Mouse (Mus musculus) embryonic facial prominence, embryonic 13.5 days (tissue): ENCODE results near the gene Tab2. TPM values are rescaled to one million over a fixed set of nuclear protein-coding genes. Genes with fewer than 3 reads are reported as not detected.

ENCODE experiments used
- ATAC-seq: fragments of 200-750 bp; cut with Nextera tagmentation; 2 replicates; pipeline ENCODE4 v1.8.0; 2017; ENCODE audit warnings: low read depth; ENCODE audit not compliant: insufficient number of reproducible peaks, insufficient read depth, low FRiP score, low TSS enrichment
- H3K27ac ChIP-seq: fragments of 300-500 bp; sonication (generic); 2 replicates; pipeline ENCODE4 v1.5.1; 2015; ENCODE audit warnings: moderate library complexity, mild to moderate bottlenecking, inconsistent platforms
- H3K27me3 ChIP-seq: fragments of 300-500 bp; sonication (generic); 2 replicates; pipeline ENCODE4 v1.6.1; 2015; ENCODE audit warnings: mild to moderate bottlenecking, inconsistent platforms
- H3K36me3 ChIP-seq: fragments of 300-500 bp; sonication (generic); 2 replicates; pipeline ENCODE4 v1.6.1; 2015; ENCODE audit warnings: mild to moderate bottlenecking, inconsistent platforms
- H3K4me1 ChIP-seq: fragments of 300-500 bp; sonication (generic); 2 replicates; pipeline ENCODE4 v1.6.1; 2015; ENCODE audit warnings: inconsistent platforms
- H3K4me2 ChIP-seq: fragments of 300-500 bp; sonication (generic); 2 replicates; pipeline ENCODE4 v1.6.1; 2015; ENCODE audit warnings: moderate library complexity, mild to moderate bottlenecking, inconsistent platforms
- H3K4me3 ChIP-seq: fragments of 300-500 bp; sonication (generic); 2 replicates; pipeline ENCODE4 v1.5.1; 2015; ENCODE audit warnings: mild to moderate bottlenecking, inconsistent platforms
- H3K9ac ChIP-seq: fragments of 300-500 bp; sonication (generic); 2 replicates; pipeline ENCODE4 v1.6.1; 2015; ENCODE audit warnings: mild to moderate bottlenecking, inconsistent platforms
- H3K9me3 ChIP-seq: fragments of 300-500 bp; sonication (generic); 2 replicates; pipeline ENCODE4 v1.6.1; 2016; ENCODE audit warnings: inconsistent platforms
- WGBS: fragments of 180-500 bp; shearing (Covaris S2); methylation state at CpG from one replicate; pipeline ENCODE4 v1.1.7; 2015; ENCODE audit warnings: mixed read lengths; 5-methylcytosine and 5-hydroxymethylcytosine counted together
- polyA plus RNA-seq: library from polyadenylated mRNA; unstranded; fragments of >200 nt; fragmentation: Nextera tagmentation; extraction: Ambion mirVana; gene quantifications from 2 replicates; pipeline ENCODE4 v1.2.1, GENCODE M21; 2015

Gene Tab2
- polyA plus RNA-seq, 1 experiment from 2014 or later: 28.7 TPM

DNA sequence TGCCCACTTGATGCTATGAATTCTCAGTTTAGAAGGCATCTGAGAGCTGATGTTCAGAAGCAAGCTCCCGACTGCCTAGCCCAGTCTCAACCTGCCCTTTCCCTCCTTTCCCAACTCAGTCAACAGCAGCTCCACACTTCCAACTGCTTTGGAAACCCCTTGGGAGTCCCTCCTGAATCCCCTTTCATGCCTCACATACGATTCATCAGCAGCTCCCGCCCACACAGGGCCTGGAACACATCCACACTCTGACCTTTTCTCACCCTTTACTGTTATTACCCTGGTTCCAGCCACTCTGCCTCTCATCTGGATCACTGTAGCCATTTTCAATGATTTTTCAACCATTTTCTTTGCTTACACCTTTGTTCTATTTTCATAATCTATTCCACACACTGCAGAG lies 13.0 kb downstream of the Tab2 start:
- peaks cover 4% of the 10 kb centered on the region for H3K36me3 ChIP-seq
- peaks cover 4% of the 10 kb centered on the region; the same call in 1 of the 2 replicates for H3K4me1 ChIP-seq
- ATAC-seq: no peak
- peaks cover 7% of the 10 kb centered on the region for H3K9me3 ChIP-seq
- no peak overlapping the region for H3K4me2 ChIP-seq
- H3K27me3 ChIP-seq: no peaks in the 10 kb centered on the region
- no peak overlapping the region for H3K9ac ChIP-seq
- 53% methylated on average over 3 of the region's 3 CpGs for WGBS
- H3K4me3 ChIP-seq: no peak overlapping the region
- 0 out of 2 replicates have a peak overlapping the region, but pooled peaks have one; percentile 7 for H3K27ac ChIP-seq

DNA sequence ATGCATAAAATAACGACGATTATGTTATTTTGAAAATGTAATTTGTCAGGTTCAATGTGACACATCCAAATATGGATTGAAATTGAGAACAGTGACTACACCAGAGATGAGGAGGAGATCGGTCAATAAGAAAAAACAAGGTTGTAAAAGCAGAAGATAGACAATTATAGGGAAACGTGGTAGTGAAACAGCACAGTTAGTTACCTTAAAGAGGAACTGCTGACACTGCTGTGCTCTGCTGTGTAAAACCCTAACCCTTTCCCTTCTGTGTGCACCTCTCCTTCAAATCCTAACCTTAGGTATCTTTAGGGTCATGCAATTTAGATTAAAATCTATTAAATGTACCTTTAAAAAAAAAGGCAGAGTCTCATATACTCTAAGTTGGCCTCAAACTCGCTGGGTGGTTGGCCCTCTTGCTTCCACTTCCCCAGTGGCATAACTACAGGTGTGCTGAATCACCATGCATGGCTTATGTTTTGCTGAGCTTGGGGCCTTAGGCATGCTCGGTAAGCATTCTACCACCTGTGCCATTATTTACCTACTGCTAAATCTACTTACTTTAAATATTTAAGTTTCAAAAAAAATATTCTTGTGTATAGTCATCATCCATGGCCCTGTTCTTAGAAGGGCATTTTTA lies 19.4 kb downstream of the Tab2 start:
- ATAC-seq: no peak
- Histone ChIP-seq H3K27ac (no peak overlapping the region), H3K4me2 (no peak overlapping the region), H3K9ac (no peak overlapping the region), H3K4me3 (no peak overlapping the region), H3K9me3 (no peaks in the 10 kb centered on the region), H3K36me3 (no peaks in the 10 kb centered on the region), H3K27me3 (no peaks in the 10 kb centered on the region), H3K4me1 (peaks cover 5% of the 10 kb centered on the region; the same call in 1 of the 2 replicates)
- WGBS: 85% methylated on average over 6 of the region's 6 CpGs

DNA sequence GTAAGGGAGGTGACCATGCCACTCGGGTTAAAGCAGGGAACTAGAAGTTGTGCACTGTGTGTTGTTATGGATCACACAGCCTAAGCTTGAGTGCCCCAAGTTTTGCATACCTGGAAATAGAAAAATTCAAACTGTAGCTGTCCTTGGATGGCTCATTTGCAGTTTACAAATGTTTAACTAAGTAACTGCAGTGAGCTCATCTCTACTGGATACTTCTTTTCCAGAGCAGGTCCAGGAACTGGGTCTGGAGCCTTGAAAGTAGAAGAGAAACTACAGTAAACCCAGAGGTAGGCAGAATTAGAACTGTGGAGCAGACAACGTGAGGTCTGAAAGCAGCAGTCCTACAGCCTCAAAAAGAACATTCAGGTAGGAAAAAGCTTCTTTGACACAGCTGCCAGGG lies 23.1 kb downstream of the Tab2 start:
- Histone ChIP-seq H3K4me2 (no peak overlapping the region), H3K9me3 (no peaks in the 10 kb centered on the region), H3K9ac (no peak overlapping the region), H3K27ac (no peak overlapping the region), H3K4me1 (peaks cover 5% of the 10 kb centered on the region; the same call in 1 of the 2 replicates), H3K36me3 (no peaks in the 10 kb centered on the region), H3K27me3 (no peaks in the 10 kb centered on the region), H3K4me3 (no peak overlapping the region)
- 84% methylated on average over 2 of the region's 2 CpGs for WGBS
- no peak for ATAC-seq

DNA sequence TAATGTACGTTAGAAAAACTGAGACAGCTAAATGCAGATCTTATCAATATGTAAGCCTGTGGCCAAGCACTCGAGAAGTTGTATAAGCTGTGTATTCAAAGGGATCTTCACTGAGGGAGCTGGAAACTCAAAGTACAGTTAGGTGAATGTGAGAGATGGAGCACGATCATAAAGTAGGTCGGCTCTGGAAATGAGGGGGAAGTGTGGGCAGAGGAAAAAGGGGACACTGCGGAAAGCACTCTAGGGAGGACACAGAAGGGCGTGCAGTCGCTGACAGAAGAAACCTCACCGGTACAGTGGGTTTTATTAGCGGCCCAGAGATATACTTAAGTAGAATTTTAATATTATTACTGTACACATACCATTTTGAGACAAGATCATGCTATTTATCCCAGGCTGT lies 27.0 kb downstream of the Tab2 start:
- no peaks in the 10 kb centered on the region for H3K4me1 ChIP-seq
- no peak overlapping the region for H3K27ac ChIP-seq
- H3K27me3 ChIP-seq: no peaks in the 10 kb centered on the region
- no peak overlapping the region for H3K9ac ChIP-seq
- 0 out of 2 replicates have a peak, but pooled peaks cover 3% of the 10 kb centered on the region for H3K36me3 ChIP-seq
- no peaks in the 10 kb centered on the region for H3K9me3 ChIP-seq
- no peak for ATAC-seq
- 86% methylated on average over 9 of the region's 9 CpGs for WGBS
- H3K4me3 ChIP-seq: no peak overlapping the region
- H3K4me2 ChIP-seq: no peak overlapping the region

DNA sequence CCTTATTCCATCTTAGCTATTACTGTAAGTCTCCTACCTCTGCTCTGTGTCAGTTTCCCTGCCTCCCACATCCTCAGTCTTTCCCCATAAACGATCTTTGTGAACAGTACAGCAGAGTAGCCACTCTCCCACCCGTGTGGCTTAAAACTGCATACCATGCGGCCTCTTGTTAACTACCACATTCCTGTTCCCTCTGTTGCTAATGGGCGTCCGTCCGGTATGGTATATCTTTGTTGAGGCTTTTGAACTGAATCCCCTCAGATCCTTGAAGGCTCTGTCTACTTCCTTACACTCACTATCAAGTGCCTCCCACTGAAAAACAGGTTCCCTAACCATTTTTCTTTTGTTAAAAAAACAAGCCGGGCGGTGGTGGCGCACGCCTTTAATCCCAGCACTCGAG lies 30.5 kb downstream of the Tab2 start:
- H3K9me3 ChIP-seq: no peaks in the 10 kb centered on the region
- H3K4me2 ChIP-seq: no peak overlapping the region
- no peak for ATAC-seq
- WGBS: 73% methylated on average over 11 of the region's 11 CpGs
- no peaks in the 10 kb centered on the region for H3K4me1 ChIP-seq
- peaks cover 24% of the 10 kb centered on the region for H3K36me3 ChIP-seq
- no peak overlapping the region for H3K4me3 ChIP-seq
- no peak overlapping the region for H3K27ac ChIP-seq
- H3K27me3 ChIP-seq: no peaks in the 10 kb centered on the region
- no peak overlapping the region for H3K9ac ChIP-seq

DNA sequence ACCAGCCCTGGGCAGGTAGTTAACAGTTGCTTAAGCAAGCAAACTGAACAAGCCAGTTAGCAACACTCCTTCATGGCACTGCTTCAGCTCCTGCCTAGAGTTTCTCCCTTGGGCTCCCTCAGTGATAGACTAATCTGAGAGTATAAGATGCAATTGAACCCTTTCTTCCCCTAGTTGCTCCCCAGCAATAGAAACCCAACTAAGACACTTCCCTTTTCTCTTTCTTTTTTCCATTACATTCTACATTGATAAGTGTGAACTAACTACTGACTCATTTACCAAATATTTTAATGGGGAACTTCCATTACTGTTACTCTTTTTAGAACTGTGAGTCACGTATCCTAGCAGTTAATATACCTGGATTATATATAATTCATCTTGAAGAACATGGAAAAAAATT lies 32.6 kb downstream of the Tab2 start:
- WGBS: 94% methylated on average over 1 of the region's 1 CpGs
- no peak overlapping the region for H3K4me2 ChIP-seq
- no peak overlapping the region for H3K4me3 ChIP-seq
- no peak overlapping the region for H3K9ac ChIP-seq
- no peak for ATAC-seq
- no peaks in the 10 kb centered on the region for H3K4me1 ChIP-seq
- H3K36me3 ChIP-seq: peaks cover 43% of the 10 kb centered on the region
- no peak overlapping the region for H3K27ac ChIP-seq
- no peaks in the 10 kb centered on the region for H3K9me3 ChIP-seq
- no peaks in the 10 kb centered on the region for H3K27me3 ChIP-seq

DNA sequence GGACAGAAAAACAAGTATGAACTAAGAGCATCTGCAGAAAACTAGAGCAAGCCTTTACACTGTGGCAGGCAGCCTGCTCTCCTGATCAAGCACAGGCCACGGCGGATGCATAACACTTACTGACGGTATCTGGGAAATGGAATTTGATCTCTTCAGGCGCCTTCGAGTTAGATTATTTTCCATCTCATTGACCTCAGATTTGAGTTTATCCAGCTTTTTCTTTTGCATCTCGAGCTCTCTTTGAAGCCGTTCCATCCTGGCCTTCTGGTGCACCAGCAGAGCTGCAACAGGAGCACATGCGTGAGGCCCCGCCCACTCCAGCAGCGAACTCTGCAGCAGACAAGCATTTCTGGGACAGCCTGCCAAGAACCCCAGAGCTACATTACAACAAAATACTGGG lies 44.8 kb downstream of the Tab2 start:
- H3K27me3 ChIP-seq: no peaks in the 10 kb centered on the region
- no peak overlapping the region for H3K9ac ChIP-seq
- H3K4me2 ChIP-seq: no peak overlapping the region
- H3K4me3 ChIP-seq: no peak overlapping the region
- H3K4me1 ChIP-seq: peaks cover 9% of the 10 kb centered on the region
- ATAC-seq: no peak
- H3K36me3 ChIP-seq: peaks cover 49% of the 10 kb centered on the region
- H3K9me3 ChIP-seq: no peaks in the 10 kb centered on the region
- 51% methylated on average over 10 of the region's 10 CpGs for WGBS
- no peak overlapping the region for H3K27ac ChIP-seq

DNA sequence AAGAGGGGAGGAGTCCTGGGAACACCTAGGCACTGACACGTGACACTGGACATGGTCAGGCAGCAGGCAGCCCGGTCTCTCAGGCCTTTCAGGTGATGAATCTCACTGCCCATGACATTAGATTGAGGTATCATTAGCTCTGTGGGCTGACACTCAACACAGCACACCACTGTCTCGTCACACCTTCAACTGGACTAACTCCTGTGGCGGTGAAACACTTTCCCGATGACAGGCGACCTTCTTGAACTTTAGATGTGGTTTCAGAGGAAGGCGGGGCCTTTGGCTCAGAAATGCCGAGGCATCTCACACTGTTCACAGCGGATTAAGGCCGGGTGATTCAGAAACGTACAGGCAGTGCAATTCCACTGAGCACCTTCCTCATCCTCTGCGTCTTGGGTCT lies 48.9 kb downstream of the Tab2 start:
- no peak for ATAC-seq
- Histone ChIP-seq H3K27me3 (no peaks in the 10 kb centered on the region), H3K4me1 (peaks cover 3% of the 10 kb centered on the region), H3K4me2 (no peak overlapping the region), H3K4me3 (no peak overlapping the region), H3K9ac (no peak overlapping the region), H3K27ac (no peak overlapping the region), H3K9me3 (no peaks in the 10 kb centered on the region), H3K36me3 (peaks cover 70% of the 10 kb centered on the region)
- WGBS: 80% methylated on average over 12 of the region's 12 CpGs

DNA sequence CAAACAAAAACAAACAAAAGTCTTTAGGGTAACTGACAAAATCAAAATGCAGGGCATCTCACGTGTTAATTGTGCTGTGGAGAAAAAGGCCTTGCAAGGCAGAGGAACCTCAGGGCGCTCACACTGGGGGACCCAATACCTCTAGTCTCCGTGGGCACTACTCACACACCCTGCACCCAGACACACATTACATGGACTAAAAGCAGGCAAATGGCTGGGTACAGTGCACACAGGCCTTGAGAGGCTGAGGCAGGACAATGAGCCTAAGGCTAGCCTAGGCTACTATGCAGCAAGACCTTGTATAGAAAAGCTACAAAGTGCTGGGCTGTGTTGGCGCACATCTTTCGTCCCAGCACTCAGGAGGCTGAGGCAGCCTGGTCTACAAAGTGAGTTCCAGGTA lies 51.9 kb downstream of the Tab2 start:
- no peak for ATAC-seq
- Histone ChIP-seq H3K27me3 (no peaks in the 10 kb centered on the region), H3K36me3 (peaks cover 76% of the 10 kb centered on the region), H3K9me3 (no peaks in the 10 kb centered on the region), H3K4me1 (no peaks in the 10 kb centered on the region), H3K9ac (no peak overlapping the region), H3K4me2 (no peak overlapping the region), H3K4me3 (no peak overlapping the region), H3K27ac (no peak overlapping the region)
- WGBS: 96% methylated on average over 5 of the region's 5 CpGs

DNA sequence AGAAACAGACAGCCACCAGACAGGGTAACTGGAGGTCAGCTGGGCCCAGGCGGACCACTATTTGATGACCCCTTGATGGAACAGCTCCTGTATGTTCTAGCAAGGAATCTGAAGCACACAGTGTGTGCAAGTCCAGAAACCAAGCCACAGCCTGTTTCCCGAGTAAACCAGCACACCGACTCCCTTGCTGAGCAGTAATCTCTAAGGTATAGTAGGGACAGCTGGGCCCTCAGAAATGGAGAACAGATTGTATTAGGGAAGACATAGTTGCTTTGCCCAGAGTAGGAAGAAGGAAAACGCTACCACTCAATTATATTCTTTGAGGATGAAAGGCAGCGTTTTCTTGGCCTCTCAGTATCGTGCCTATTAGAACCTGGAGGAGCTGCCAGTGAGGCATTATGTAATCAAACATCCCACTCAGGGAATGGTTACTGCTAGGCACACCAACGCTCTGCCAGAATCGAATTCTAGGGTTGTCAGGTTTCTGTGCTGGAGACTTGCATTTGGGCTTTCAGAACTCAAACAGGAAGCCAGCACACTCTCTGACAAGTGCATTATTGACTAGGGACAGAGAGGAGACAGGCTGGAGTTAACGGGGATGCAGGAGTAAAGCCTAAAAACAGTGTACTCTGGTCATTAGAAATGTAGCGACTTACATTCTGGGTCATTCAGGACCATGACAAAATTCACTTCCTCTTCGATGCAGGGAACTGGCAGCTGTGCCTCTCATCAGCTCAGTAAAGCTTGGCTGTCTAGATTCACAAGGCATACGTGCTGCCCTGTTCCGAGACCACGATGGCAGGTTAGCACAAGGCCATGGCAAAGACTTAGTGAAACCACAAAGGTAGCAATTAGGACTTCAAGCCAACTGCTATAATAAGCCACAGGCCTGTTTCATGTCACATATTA lies 55.1 kb downstream of the Tab2 start:
- H3K27ac ChIP-seq: peak overlapping the region; percentile 55; the same call in 1 of the 2 replicates
- H3K4me3 ChIP-seq: no peak overlapping the region
- no peaks in the 10 kb centered on the region for H3K4me1 ChIP-seq
- no peak for ATAC-seq
- H3K36me3 ChIP-seq: peaks cover 49% of the 10 kb centered on the region
- no peaks in the 10 kb centered on the region; the same call in 1 of the 2 replicates for H3K9me3 ChIP-seq
- 84% methylated on average over 14 of the region's 14 CpGs for WGBS
- no peak overlapping the region for H3K4me2 ChIP-seq
- H3K9ac ChIP-seq: no peak overlapping the region
- H3K27me3 ChIP-seq: no peaks in the 10 kb centered on the region

DNA sequence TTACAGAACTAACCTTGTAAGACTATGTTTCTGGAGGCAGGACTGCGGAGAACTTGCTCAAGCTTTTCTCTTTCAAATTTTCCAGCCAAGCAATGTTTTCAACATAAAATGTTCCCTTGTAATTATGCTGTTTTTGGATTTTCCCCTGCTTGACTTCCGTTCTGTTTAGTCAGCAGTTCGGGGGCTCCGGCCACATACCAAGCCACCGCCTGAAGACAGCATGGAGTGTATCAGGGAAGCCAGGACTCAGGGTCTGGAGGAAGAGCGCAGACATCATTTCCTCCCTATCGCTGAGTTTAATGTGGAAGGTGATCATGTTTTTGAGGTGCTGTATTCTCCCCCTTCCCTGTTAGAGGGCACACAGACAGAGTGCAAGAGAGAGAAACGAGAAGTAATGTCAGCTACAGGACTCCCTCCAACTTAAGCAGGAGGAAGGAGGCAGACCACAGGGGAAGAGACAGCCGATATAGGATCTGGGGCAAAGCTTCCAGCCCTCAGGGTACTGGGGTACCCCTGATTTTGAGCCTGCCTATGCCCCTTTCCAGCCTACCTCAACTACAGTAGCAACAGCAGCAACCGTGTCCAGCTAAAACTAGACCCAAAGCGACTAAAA lies 67.7 kb downstream of the Tab2 start:
- ATAC-seq: no peak
- no peaks in the 10 kb centered on the region for H3K9me3 ChIP-seq
- no peaks in the 10 kb centered on the region for H3K36me3 ChIP-seq
- H3K4me2 ChIP-seq: no peak overlapping the region
- WGBS: 77% methylated on average over 11 of the region's 11 CpGs
- H3K4me1 ChIP-seq: peaks cover 4% of the 10 kb centered on the region; the same call in 1 of the 2 replicates
- no peaks in the 10 kb centered on the region for H3K27me3 ChIP-seq
- H3K4me3 ChIP-seq: no peak overlapping the region
- 0 out of 2 replicates have a peak overlapping the region, but pooled peaks have one; percentile 16 for H3K27ac ChIP-seq
- H3K9ac ChIP-seq: no peak overlapping the region
